Mouse (Mus musculus) stomach, embryonic 15.5 days (tissue): ENCODE measurements around the gene Llgl2. TPM values are rescaled to one million over a fixed set of nuclear protein-coding genes. Genes with fewer than 3 reads are reported as not detected.
A peak's percentile ranks its signal among the peaks of the same experiment; 100 is the strongest.

Experiments
- ATAC-seq: fragments of 200-750 bp; cut with Nextera tagmentation; 2 replicates; pipeline ENCODE4 v1.8.0; 2017; ENCODE audit warnings: low read depth, moderate number of reproducible peaks, moderate TSS enrichment; ENCODE audit not compliant: insufficient read depth, low FRiP score
- H3K27ac ChIP-seq: fragments of 300-500 bp; sonication (generic); 2 replicates; pipeline ENCODE4 v1.5.1; 2015; ENCODE audit warnings: mild to moderate bottlenecking, inconsistent platforms
- H3K27me3 ChIP-seq: fragments of 300-500 bp; sonication (generic); replicated peaks from 2 replicates; pipeline ENCODE4 v1.6.1; 2015; ENCODE audit warnings: inconsistent platforms
- H3K36me3 ChIP-seq: fragments of 300-500 bp; sonication (generic); 2 replicates; pipeline ENCODE4 v1.6.1; 2015; ENCODE audit warnings: inconsistent platforms
- H3K4me1 ChIP-seq: fragments of 300-500 bp; sonication (generic); 2 replicates; pipeline ENCODE4 v1.6.1; 2015; ENCODE audit warnings: inconsistent platforms
- H3K4me2 ChIP-seq: fragments of 300-500 bp; sonication (generic); 2 replicates; pipeline ENCODE4 v1.6.1; 2015; ENCODE audit warnings: mild to moderate bottlenecking, inconsistent platforms
- H3K4me3 ChIP-seq: fragments of 300-500 bp; sonication (generic); replicated peaks from 2 replicates; pipeline ENCODE4 v1.5.1; 2015; ENCODE audit warnings: inconsistent platforms
- H3K9ac ChIP-seq: fragments of 300-500 bp; sonication (generic); 2 replicates; pipeline ENCODE4 v1.6.1; 2015; ENCODE audit warnings: inconsistent platforms
- H3K9me3 ChIP-seq: fragments of 300-500 bp; sonication (generic); 2 replicates; pipeline ENCODE4 v1.6.1; 2016; ENCODE audit warnings: inconsistent platforms
- WGBS: fragments of 180-500 bp; shearing (Covaris S2); methylation state at CpG from one replicate; pipeline ENCODE4 v1.1.7; 2015; 5-methylcytosine and 5-hydroxymethylcytosine counted together
- microRNA-seq: library from miRNA; unstranded; fragments of <30 nt; microRNA quantifications from one replicate; pipeline ENCODE4, GENCODE M21; 2016
- polyA plus RNA-seq: library from polyadenylated mRNA; unstranded; fragments of >200 nt; fragmentation: Nextera tagmentation; extraction: Ambion mirVana; gene quantifications from 2 replicates; pipeline ENCODE4 v1.2.1, GENCODE M21; 2015

Gene Llgl2
- polyA plus RNA-seq, 1 experiment from 2014 or later: 61.5 TPM

DNA sequence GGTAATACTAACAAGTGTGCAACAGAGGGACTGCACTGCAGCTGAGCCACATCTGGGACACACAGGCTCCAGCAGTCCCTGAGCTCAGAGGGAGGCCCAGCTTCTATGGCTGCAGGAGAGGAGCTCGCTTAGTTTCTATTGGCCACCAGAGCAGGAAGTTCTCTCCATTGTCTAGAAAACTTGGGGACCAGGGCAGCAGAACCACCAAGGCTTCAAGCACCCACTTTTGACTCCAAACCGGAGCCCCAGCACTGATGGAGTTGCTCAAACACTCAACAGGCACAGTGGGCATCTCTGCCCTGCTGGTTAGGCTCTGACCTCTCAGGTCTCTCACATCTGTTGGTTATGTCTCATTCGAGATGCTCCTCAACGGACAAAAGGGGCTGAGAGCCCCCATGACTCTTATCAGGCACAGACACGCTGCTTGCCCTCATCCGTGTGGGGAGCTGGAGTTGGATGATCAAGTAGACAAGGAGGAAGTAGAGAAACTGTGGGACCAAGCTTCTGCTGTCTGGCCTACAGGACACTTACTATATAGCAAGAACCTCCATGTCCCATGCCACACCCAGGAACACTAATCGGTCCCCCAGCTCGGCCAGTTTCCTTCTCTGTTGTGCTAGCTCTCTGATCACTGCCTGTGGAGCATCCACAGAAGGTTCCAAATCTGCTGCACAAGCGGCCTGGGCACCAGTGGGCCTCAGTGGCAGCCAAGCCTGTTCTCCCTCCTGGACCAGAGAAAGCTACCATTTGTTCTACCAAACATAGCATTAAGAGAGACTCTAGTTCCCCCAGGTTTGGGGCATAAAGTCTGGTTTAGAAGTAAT lies 77.7 kb downstream of the Llgl2 start:
- Histone ChIP-seq H3K27me3 (no peaks in the 10 kb centered on the region), H3K27ac (0 out of 2 replicates have a peak overlapping the region, but pooled peaks have one; percentile 44), H3K36me3 (no peaks in the 10 kb centered on the region), H3K9ac (no peak overlapping the region), H3K9me3 (no peaks in the 10 kb centered on the region), H3K4me3 (no peak overlapping the region), H3K4me1 (peaks cover 47% of the 10 kb centered on the region), H3K4me2 (no peak overlapping the region)
- 83% methylated on average over 9 of the region's 9 CpGs for WGBS
- peak; percentile 12; the same call in 1 of the 2 replicates for ATAC-seq

DNA sequence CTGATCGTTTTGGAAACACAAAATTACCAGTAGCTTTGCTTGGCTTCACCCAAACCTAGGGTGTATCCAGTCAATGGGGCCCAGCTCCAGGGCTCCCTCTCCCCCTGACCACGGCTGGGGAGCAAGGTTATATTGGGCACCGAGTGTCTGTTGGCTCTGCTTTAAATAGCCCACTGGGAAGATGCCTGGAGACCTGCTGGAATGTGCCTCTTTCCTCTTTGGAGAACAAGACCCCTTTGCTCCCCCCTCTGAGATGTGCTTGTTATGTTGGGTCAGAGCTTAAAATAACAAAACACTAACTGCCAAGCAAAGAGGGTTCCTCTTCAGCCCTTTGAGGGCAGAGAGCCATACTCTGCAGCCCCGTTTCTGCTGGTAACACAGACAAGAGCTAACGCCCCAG lies 78.3 kb downstream of the Llgl2 start:
- ATAC-seq: no peak
- Histone ChIP-seq H3K4me3 (no peak overlapping the region), H3K27me3 (no peaks in the 10 kb centered on the region), H3K9ac (no peak overlapping the region), H3K4me2 (no peak overlapping the region), H3K27ac (no peak overlapping the region), H3K4me1 (peaks cover 47% of the 10 kb centered on the region), H3K36me3 (no peaks in the 10 kb centered on the region), H3K9me3 (no peaks in the 10 kb centered on the region)
- WGBS: 74% methylated on average over 5 of the region's 5 CpGs

DNA sequence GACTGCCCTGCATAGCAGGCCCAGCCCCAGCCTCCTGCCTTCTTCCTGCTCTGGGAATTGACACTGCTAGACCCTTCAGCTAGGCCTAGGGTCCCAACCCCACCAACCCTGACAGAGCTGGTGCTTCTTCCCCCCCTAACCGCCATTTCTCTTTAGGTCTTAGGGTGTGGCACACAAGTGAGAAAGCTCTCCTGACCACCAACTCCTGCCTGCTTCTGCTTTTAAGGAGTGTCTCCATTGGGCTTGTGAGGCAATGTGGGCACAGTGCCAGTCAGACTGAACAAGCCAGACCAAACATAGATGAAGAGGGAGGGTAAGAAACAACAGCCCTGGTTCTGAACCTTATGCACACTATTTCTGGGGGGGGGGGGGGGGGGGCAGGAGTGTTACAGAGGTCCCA lies 79.0 kb downstream of the Llgl2 start:
- Histone ChIP-seq H3K36me3 (no peaks in the 10 kb centered on the region), H3K4me3 (no peak overlapping the region), H3K4me1 (peaks cover 47% of the 10 kb centered on the region), H3K27ac (peak overlapping the region; percentile 26; the same call in 1 of the 2 replicates), H3K9ac (no peak overlapping the region), H3K27me3 (no peaks in the 10 kb centered on the region), H3K9me3 (no peaks in the 10 kb centered on the region), H3K4me2 (no peak overlapping the region)
- WGBS: 60% methylated on average over 1 of the region's 1 CpGs
- no peak for ATAC-seq

DNA sequence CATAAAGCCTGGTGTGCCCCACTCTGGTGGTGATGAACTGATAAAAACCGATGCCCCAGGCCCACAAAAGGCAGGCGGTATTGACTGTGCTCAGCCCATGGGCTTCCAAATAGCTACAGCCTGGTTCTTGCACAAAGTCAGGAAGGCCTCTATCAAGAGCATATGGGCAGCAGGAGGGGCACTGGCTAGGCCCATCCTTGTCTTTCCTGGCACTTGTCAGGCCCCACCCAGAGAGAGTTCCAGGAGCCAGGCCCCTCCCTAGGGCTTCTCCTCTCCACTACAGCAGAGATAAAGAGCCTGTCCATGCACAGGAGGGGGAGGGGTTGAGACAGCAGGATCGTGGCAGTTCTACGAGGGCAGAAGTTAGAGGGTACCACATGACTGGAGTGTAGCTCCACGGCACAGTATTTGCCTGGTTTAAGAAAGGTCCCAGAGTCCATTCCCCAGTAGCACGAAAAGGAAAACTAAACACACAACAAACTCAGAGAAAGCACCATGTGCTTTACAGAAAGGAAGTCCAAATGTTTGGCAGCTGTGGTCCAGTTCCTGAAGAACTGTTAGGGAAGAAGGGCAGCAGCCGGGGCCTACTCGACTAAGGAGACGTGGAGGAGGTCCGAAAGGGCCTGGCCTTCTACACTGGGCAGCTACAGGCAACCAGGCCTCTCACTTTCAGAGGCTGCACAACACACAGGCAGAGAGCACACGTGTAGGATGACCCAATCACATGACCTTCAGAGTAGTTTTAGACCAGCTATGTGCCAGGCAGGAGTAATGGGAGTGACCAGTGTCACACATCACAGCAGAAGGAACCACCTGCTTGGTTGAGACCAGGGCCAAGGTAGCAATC lies 79.8 kb downstream of the Llgl2 start:
- 50% methylated on average over 11 of the region's 11 CpGs for WGBS
- no peak overlapping the region for H3K4me3 ChIP-seq

DNA sequence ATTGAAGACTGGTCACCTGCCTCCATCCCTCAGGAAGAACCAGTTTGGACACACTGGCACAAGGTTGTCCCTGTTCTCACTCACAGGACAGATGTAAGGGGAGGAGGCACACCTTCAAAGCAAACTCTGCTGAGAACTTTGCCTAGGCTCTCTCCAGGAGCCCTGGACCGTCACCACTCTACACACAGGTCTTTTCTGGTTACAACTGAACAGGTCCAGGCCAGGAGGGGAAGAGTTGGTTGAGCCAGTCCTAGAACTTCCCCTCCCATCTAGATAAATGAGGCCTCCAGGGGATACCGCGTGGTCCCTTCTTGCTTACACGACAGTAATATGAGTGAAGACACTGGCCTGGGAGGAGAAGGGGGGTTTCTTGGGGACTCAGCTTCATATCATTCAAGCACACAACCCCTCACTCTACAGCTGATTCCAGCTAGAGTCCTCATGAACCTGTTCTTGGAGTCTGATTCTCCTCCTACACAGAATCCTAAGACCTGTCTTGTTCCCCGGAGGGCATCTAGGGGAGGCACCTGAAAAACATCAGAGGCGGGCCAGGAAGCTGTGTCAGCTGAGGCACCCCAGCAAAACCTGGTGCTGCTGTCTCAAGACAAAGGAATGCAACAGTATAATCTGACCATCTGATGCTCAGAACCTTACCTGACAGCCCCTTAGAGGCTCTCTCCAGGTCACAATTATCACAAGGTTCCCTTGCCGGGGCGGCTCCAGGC lies 80.5 kb downstream of the Llgl2 start:
- no peak overlapping the region for H3K4me3 ChIP-seq
- no peak for ATAC-seq
- no peaks in the 10 kb centered on the region for H3K36me3 ChIP-seq
- WGBS: 63% methylated on average over 8 of the region's 8 CpGs
- no peaks in the 10 kb centered on the region for H3K9me3 ChIP-seq
- peaks cover 42% of the 10 kb centered on the region for H3K4me1 ChIP-seq
- peak overlapping the region; percentile 67 for H3K27ac ChIP-seq
- H3K9ac ChIP-seq: no peak overlapping the region
- 0 out of 2 replicates have a peak overlapping the region, but pooled peaks have one; percentile 22 for H3K4me2 ChIP-seq
- no peaks in the 10 kb centered on the region for H3K27me3 ChIP-seq

More for the DNA sequence above, 79.8 kb downstream of the Llgl2 start:
- peak; percentile 84 for ATAC-seq
- Histone ChIP-seq H3K4me1 (peaks cover 44% of the 10 kb centered on the region), H3K4me2 (0 out of 2 replicates have a peak overlapping the region, but pooled peaks have one; percentile 14), H3K9me3 (no peaks in the 10 kb centered on the region), H3K27ac (peak overlapping the region; percentile 67), H3K36me3 (no peaks in the 10 kb centered on the region), H3K9ac (no peak overlapping the region), H3K27me3 (no peaks in the 10 kb centered on the region)

Small RNAs within 50 kb of the gene (microRNA-seq; reads per million reads assigned to microRNA genes)
- not detected for gene Mir5621

Other genes starting within 250 kb of the Llgl2 start
- 81.7 and 92.7 TPM in 2 replicates for gene Mrps7, start 220.1 kb upstream of the Llgl2 start, polyA plus RNA-seq
- 15.9 and 24.3 TPM in 2 replicates for gene Gga3, start 220.0 kb upstream of the Llgl2 start, polyA plus RNA-seq
- gene Mif4gd, start 211.1 kb upstream of the Llgl2 start, polyA plus RNA-seq: 31.9 and 34.4 TPM in 2 replicates
- 21.5 and 23.9 TPM in 2 replicates for gene Slc25a19, start 195.8 kb upstream of the Llgl2 start, polyA plus RNA-seq
- gene Grb2, start 115.5 kb upstream of the Llgl2 start, polyA plus RNA-seq: 83.5 and 85.7 TPM in 2 replicates
- gene Tmem94, start 58.6 kb upstream of the Llgl2 start, polyA plus RNA-seq: 19.9 and 20.7 TPM in 2 replicates
- 11.7 and 13.1 TPM in 2 replicates for gene Caskin2, start 10.4 kb upstream of the Llgl2 start, polyA plus RNA-seq
- 28.2 and 30.6 TPM in 2 replicates for gene Tsen54, start 9.3 kb upstream of the Llgl2 start, polyA plus RNA-seq
- gene Myo15b, start 34.4 kb downstream of the Llgl2 start, polyA plus RNA-seq: 17.8 and 24.7 TPM in 2 replicates
- 3.5 and 5.5 TPM in 2 replicates for gene Smim5, start 75.9 kb downstream of the Llgl2 start, polyA plus RNA-seq
- gene Smim6, start 88.0 kb downstream of the Llgl2 start, polyA plus RNA-seq: 40.9 and 43.0 TPM in 2 replicates
- gene Sap30bp, start 109.2 kb downstream of the Llgl2 start, polyA plus RNA-seq: 34.6 and 36.4 TPM in 2 replicates
- gene Recql5, start 109.4 kb downstream of the Llgl2 start, polyA plus RNA-seq: 16.3 and 21.9 TPM in 2 replicates
- gene Itgb4, start 150.7 kb downstream of the Llgl2 start, polyA plus RNA-seq: 13.4 and 13.5 TPM in 2 replicates
- 186 and 208 TPM in 2 replicates for gene Galk1, start 188.7 kb downstream of the Llgl2 start, polyA plus RNA-seq
- 1,577 and 1,755 TPM in 2 replicates for gene H3f3b, start 203.9 kb downstream of the Llgl2 start, polyA plus RNA-seq
- gene Unk, start 206.3 kb downstream of the Llgl2 start, polyA plus RNA-seq: 27.3 and 33.2 TPM in 2 replicates